Mouse (Mus musculus) MEL (cell line): ENCODE results near the gene Efna3. TPM values are rescaled to one million over a fixed set of nuclear protein-coding genes. Genes with fewer than 3 reads are reported as not detected.
A peak's percentile ranks its signal among the peaks of the same experiment; 100 is the strongest.

Source experiments
- NRF1 ChIP-seq: IDR thresholded peaks from 2 replicates; pipeline ENCODE4 v1.6.1; 2014; ENCODE audit warnings: low read depth, mild to moderate bottlenecking, inconsistent platforms, low read length, improper control_type of control experiment, moderate library complexity; ENCODE audit not compliant: poor library complexity, insufficient read depth, severe bottlenecking
- ZMIZ1 ChIP-seq: IDR thresholded peaks from 2 replicates; pipeline ENCODE4 v1.6.1; 2012; ENCODE audit warnings: low read depth, mild to moderate bottlenecking, inconsistent platforms, low read length, improper control_type of control experiment, moderate library complexity
- polyA plus RNA-seq, 2 experiments: library from polyadenylated mRNA; stranded (reverse) in 1 of 2; unstranded in 1 of 2; fragments of >175 nt in 1 of 2; fragments of >200 nt in 1 of 2; gene quantifications; 2 replicates each; pipeline versions ENCODE4 v1.2.1 to v1.2.4; 2012; ENCODE audit warnings: low replicate concordance in 2 of 2, low read depth in 1 of 2; ENCODE audit not compliant: insufficient read length in 2 of 2, insufficient read depth in 1 of 2, missing spikeins in 1 of 2
- total RNA-seq: library from RNA; depleted of rRNA; stranded (reverse); fragments of 300-350 nt; gene quantifications from 2 replicates; pipeline ENCODE4 v1.2.3, GENCODE M21; 2012; rRNA removed

The Efna3 gene
- total and polyA plus RNA-seq, 3 experiments, result 0.54 to 1.2 TPM; not detected in 1

GRCm38 (mm10) chr3:89266439-89266893 is 56.3 kb downstream of the Efna3 start (continued):
- TF ChIP-seq ZMIZ1, result peak; percentile 78; the same call in 1 of the 2 replicates
- TF ChIP-seq NRF1, result no peak
- TF ChIP-seq, all 39 proteins: peak for 20

Other genes with a start within 250 kb of the Efna3 start
- gene Rusc1, start 229.7 kb downstream of the Efna3 start, total RNA-seq, result 32.2 and 40.8 TPM in 2 replicates
- 10 to 100 TPM in 1 of 2 experiments, not detected in 1; 58.9 TPM for gene Rusc1, start 229.7 kb downstream of the Efna3 start, polyA plus RNA-seq
- gene Gm43738, start 221.9 kb downstream of the Efna3 start, total RNA-seq, result not detected in 2 replicates
- not detected for gene Gm43738, start 221.9 kb downstream of the Efna3 start, polyA plus RNA-seq
- 239 and 267 TPM in 2 replicates for gene Fdps, start 221.0 kb downstream of the Efna3 start, total RNA-seq
- 100 to 1,000 TPM in 1 of 2 experiments, not detected in 1; 226 TPM for gene Fdps, start 221.0 kb downstream of the Efna3 start, polyA plus RNA-seq
- 41.1 and 53.2 TPM in 2 replicates for gene Pklr, start 186.8 kb downstream of the Efna3 start, total RNA-seq
- 100 to 1,000 TPM; 133 to 185 TPM for gene Pklr, start 186.8 kb downstream of the Efna3 start, polyA plus RNA-seq
- gene Hcn3, start 162.8 kb downstream of the Efna3 start, total RNA-seq, result 4.0 TPM in 2 replicates
- gene Hcn3, start 162.8 kb downstream of the Efna3 start, polyA plus RNA-seq, result 1 to 10 TPM in 1 of 2 experiments, not detected in 1; 7.4 TPM
- 27.5 and 28.2 TPM in 2 replicates for gene Clk2, start 158.2 kb downstream of the Efna3 start, total RNA-seq
- 100 to 1,000 TPM in 1 of 2 experiments, 10 to 100 TPM in 1; 83.6 to 138 TPM for gene Clk2, start 158.2 kb downstream of the Efna3 start, polyA plus RNA-seq
- 78.1 and 101 TPM in 2 replicates for gene Scamp3, start 145.5 kb downstream of the Efna3 start, total RNA-seq
- 100 to 1,000 TPM in 1 of 2 experiments, not detected in 1; 287 TPM for gene Scamp3, start 145.5 kb downstream of the Efna3 start, polyA plus RNA-seq
- 6.2 and 7.0 TPM in 2 replicates for gene Fam189b, start 139.8 kb downstream of the Efna3 start, total RNA-seq
- gene Fam189b, start 139.8 kb downstream of the Efna3 start, polyA plus RNA-seq, result 10 to 100 TPM in 1 of 2 experiments, not detected in 1; 35.3 TPM
- gene Gba, start 120.0 kb downstream of the Efna3 start, total RNA-seq, result 42.8 and 49.1 TPM in 2 replicates
- 10 to 100 TPM in 1 of 2 experiments, not detected in 1; 55.0 TPM for gene Gba, start 120.0 kb downstream of the Efna3 start, polyA plus RNA-seq
- gene Thbs3, start 107.8 kb downstream of the Efna3 start, total RNA-seq, result 1.8 and 3.4 TPM in 2 replicates
- gene Thbs3, start 107.8 kb downstream of the Efna3 start, polyA plus RNA-seq, result 1 to 10 TPM in 1 of 2 experiments, not detected in 1; 4.9 TPM
- 312 and 314 TPM in 2 replicates for gene Mtx1, start 95.9 kb downstream of the Efna3 start, total RNA-seq
- 100 to 1,000 TPM in 1 of 2 experiments, not detected in 1; 369 TPM for gene Mtx1, start 95.9 kb downstream of the Efna3 start, polyA plus RNA-seq
- gene Muc1, start 93.9 kb downstream of the Efna3 start, total RNA-seq, result 0.04 and 0.13 TPM in 2 replicates
- 1 to 10 TPM in 1 of 2 experiments, not detected in 1; 1.1 TPM for gene Muc1, start 93.9 kb downstream of the Efna3 start, polyA plus RNA-seq
- 171 and 180 TPM in 2 replicates for gene Krtcap2, start 77.0 kb downstream of the Efna3 start, total RNA-seq
- 100 to 1,000 TPM in 1 of 2 experiments, not detected in 1; 497 TPM for gene Krtcap2, start 77.0 kb downstream of the Efna3 start, polyA plus RNA-seq
- 2.4 and 3.3 TPM in 2 replicates for gene Trim46, start 76.7 kb downstream of the Efna3 start, total RNA-seq
- gene Trim46, start 76.7 kb downstream of the Efna3 start, polyA plus RNA-seq, result 1 to 10 TPM in 1 of 2 experiments, not detected in 1; 7.7 TPM
- 246 and 271 TPM in 2 replicates for gene Dpm3, start 63.6 kb downstream of the Efna3 start, total RNA-seq
- 100 to 1,000 TPM in 1 of 2 experiments, not detected in 1; 237 TPM for gene Dpm3, start 63.6 kb downstream of the Efna3 start, polyA plus RNA-seq
- 17.2 and 22.5 TPM in 2 replicates for gene Slc50a1, start 52.4 kb downstream of the Efna3 start, total RNA-seq
- 10 to 100 TPM in 1 of 2 experiments, not detected in 1; 45.9 TPM for gene Slc50a1, start 52.4 kb downstream of the Efna3 start, polyA plus RNA-seq
- gene Efna1, start 41.8 kb downstream of the Efna3 start, total RNA-seq, result not detected in 2 replicates
- gene Efna1, start 41.8 kb downstream of the Efna3 start, polyA plus RNA-seq, result not detected
- gene Efna4, start 15.1 kb upstream of the Efna3 start, total RNA-seq, result 1.4 and 1.9 TPM in 2 replicates
- 1 to 10 TPM in 1 of 2 experiments, not detected in 1; 4.5 TPM for gene Efna4, start 15.1 kb upstream of the Efna3 start, polyA plus RNA-seq
- 15.3 and 16.9 TPM in 2 replicates for gene Adam15, start 27.0 kb upstream of the Efna3 start, total RNA-seq
- 10 to 100 TPM in 1 of 2 experiments, not detected in 1; 43.2 TPM for gene Adam15, start 27.0 kb upstream of the Efna3 start, polyA plus RNA-seq
- not detected in 2 replicates for gene Dcst2, start 39.0 kb upstream of the Efna3 start, total RNA-seq
- gene Dcst2, start 39.0 kb upstream of the Efna3 start, polyA plus RNA-seq, result under 1 TPM in 1 of 2 experiments, not detected in 1; 0.06 TPM
- 0.08 TPM in 1 of 2 replicates, not detected in the other for gene Dcst1, start 42.3 kb upstream of the Efna3 start, total RNA-seq
- gene Dcst1, start 42.3 kb upstream of the Efna3 start, polyA plus RNA-seq, result under 1 TPM in 1 of 2 experiments, not detected in 1; 0.29 TPM
- gene Zbtb7b, start 71.8 kb upstream of the Efna3 start, total RNA-seq, result 8.1 and 8.5 TPM in 2 replicates
- gene Zbtb7b, start 71.8 kb upstream of the Efna3 start, polyA plus RNA-seq, result 10 to 100 TPM in 1 of 2 experiments, not detected in 1; 20.1 TPM
- gene Lenep, start 79.8 kb upstream of the Efna3 start, total RNA-seq, result not detected in 2 replicates
- gene Lenep, start 79.8 kb upstream of the Efna3 start, polyA plus RNA-seq, result not detected
- 38.0 and 42.9 TPM in 2 replicates for gene Flad1, start 88.9 kb upstream of the Efna3 start, total RNA-seq
- 10 to 100 TPM in 1 of 2 experiments, not detected in 1; 54.2 TPM for gene Flad1, start 88.9 kb upstream of the Efna3 start, polyA plus RNA-seq
- 271 and 292 TPM in 2 replicates for gene Cks1b, start 95.4 kb upstream of the Efna3 start, total RNA-seq
- gene Cks1b, start 95.4 kb upstream of the Efna3 start, polyA plus RNA-seq, result 100 to 1,000 TPM; 177 to 438 TPM
- 41.9 and 49.2 TPM in 2 replicates for gene Shc1, start 95.5 kb upstream of the Efna3 start, total RNA-seq
- 10 to 100 TPM in 1 of 2 experiments, not detected in 1; 79.8 TPM for gene Shc1, start 95.5 kb upstream of the Efna3 start, polyA plus RNA-seq
- gene Pygo2, start 107.2 kb upstream of the Efna3 start, total RNA-seq, result 50.8 and 61.1 TPM in 2 replicates
- gene Pygo2, start 107.2 kb upstream of the Efna3 start, polyA plus RNA-seq, result 10 to 100 TPM in 1 of 2 experiments, not detected in 1; 50.3 TPM
- gene Pbxip1, start 113.7 kb upstream of the Efna3 start, total RNA-seq, result 4.8 and 7.6 TPM in 2 replicates
- gene Pbxip1, start 113.7 kb upstream of the Efna3 start, polyA plus RNA-seq, result 10 to 100 TPM in 1 of 2 experiments, not detected in 1; 10.7 TPM
- 53.6 and 63.6 TPM in 2 replicates for gene Pmvk, start 131.6 kb upstream of the Efna3 start, total RNA-seq
- 10 to 100 TPM in 1 of 2 experiments, not detected in 1; 75.7 TPM for gene Pmvk, start 131.6 kb upstream of the Efna3 start, polyA plus RNA-seq
- not detected in 2 replicates for gene Kcnn3, start 197.2 kb upstream of the Efna3 start, total RNA-seq
- under 1 TPM in 1 of 2 experiments, not detected in 1; 0.04 TPM for gene Kcnn3, start 197.2 kb upstream of the Efna3 start, polyA plus RNA-seq